Comparison of ENCODE assay signal across 14 mouse cellular contexts in the genomic region with DNA sequence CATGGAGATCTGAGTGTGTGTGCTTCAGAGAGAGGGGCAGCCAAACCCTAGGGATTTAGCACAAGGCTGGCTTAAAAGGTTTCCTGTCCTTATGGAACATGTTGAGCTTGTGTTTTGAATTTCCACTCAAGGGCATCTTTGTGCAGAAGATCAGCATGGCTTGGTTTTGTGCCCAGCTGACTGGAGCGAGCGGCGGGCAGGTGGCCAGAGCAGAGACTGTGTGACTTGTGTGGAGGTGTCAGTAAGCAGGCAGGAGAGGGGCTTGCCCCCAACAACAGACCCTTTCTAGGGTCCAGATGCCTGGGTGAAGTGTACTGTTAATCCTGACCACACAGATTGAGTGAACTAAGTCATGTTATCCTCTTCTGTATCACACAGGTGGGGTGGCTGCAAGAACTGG.
DNase-seq lines count a peak whose midpoint lies in the region; ATAC-seq and TF ChIP-seq lines count a peak whose summit lies in the region.
"Had no signal": no experiment of that assay in that cellular context is flagged by ENCODE, and none has a peak within 500 bp of the region (broad histone marks: within the 10 kb centered on the region; RNA-seq: fewer than 3 reads in every experiment).

No protein-coding gene starts in this region.

- H3K4me1 ChIP-seq in midbrain, postnatal 0 days (ENCODE audit: insufficient read depth, low read length): peaks cover 2% of the 10 kb centered on the region; the same call in 1 of the 2 replicates
- H3K4me1 ChIP-seq in midbrain, embryonic 11.5 days (ENCODE audit: control insufficient read depth, insufficient read depth, low read length): peaks cover 3% of the 10 kb centered on the region; the same call in 1 of the 2 replicates
- H3K4me1 ChIP-seq in embryonic facial prominence, embryonic 10.5 days: peaks cover 25% of the 10 kb centered on the region
- H3K4me1 ChIP-seq: limb, embryonic 13.5 days; midbrain, embryonic 15.5 days had no signal

- no peak overlapping the region for H3K27ac ChIP-seq in midbrain, postnatal 0 days (ENCODE audit: low read depth, low read length)
- H3K27ac ChIP-seq in midbrain, embryonic 11.5 days (ENCODE audit: low read depth, low read length): no peak overlapping the region
- 0 out of 2 replicates have a peak overlapping the region, but pooled peaks have one; percentile 30 for H3K27ac ChIP-seq in embryonic facial prominence, embryonic 10.5 days (replicated peaks)
- H3K27ac ChIP-seq: limb, embryonic 13.5 days; midbrain, embryonic 15.5 days had no signal

- peak; percentile 60 for DNase-seq in heart, adult 8-10 months (ENCODE audit: low spot score)
- DNase-seq in heart, postnatal 25 days (ENCODE audit: low spot score): no peak
- peak; percentile 56 for DNase-seq in midbrain, postnatal 0 days (ENCODE audit: low spot score)
- DNase-seq in midbrain, embryonic 11.5 days (ENCODE audit: low spot score, missing footprints): no peak
- DNase-seq in embryonic facial prominence, embryonic 10.5 days (ENCODE audit: low spot score): no peak
- no peak for DNase-seq in kidney, adult 11 months
- DNase-seq: gastrocnemius, postnatal 10 days; kidney, postnatal 25 days; thymus, postnatal 25 days had no signal

- H3K9me3 ChIP-seq in midbrain, postnatal 0 days (ENCODE audit: low read length): no peaks in the 10 kb centered on the region
- H3K9me3 ChIP-seq in midbrain, embryonic 11.5 days (ENCODE audit: control insufficient read depth, low read length): no peaks in the 10 kb centered on the region
- no peaks in the 10 kb centered on the region for H3K9me3 ChIP-seq in embryonic facial prominence, embryonic 10.5 days
- H3K9me3 ChIP-seq: limb, embryonic 13.5 days; midbrain, embryonic 15.5 days had no signal

- H3K9ac ChIP-seq in midbrain, postnatal 0 days (replicated peaks; ENCODE audit: low read length, poor library complexity, severe bottlenecking): no peak overlapping the region
- no peak overlapping the region for H3K9ac ChIP-seq in midbrain, embryonic 11.5 days (ENCODE audit: low read length)
- H3K9ac ChIP-seq: limb, embryonic 13.5 days; midbrain, embryonic 15.5 days had no signal

- no peaks in the 10 kb centered on the region for H3K36me3 ChIP-seq in midbrain, postnatal 0 days (ENCODE audit: insufficient read depth, low read length)
- no peaks in the 10 kb centered on the region for H3K36me3 ChIP-seq in midbrain, embryonic 11.5 days (ENCODE audit: control insufficient read depth, insufficient read depth, low read length)
- H3K36me3 ChIP-seq in embryonic facial prominence, embryonic 10.5 days (replicated peaks): no peaks in the 10 kb centered on the region
- H3K36me3 ChIP-seq: limb, embryonic 13.5 days; midbrain, embryonic 15.5 days had no signal

- no peak for ATAC-seq in midbrain, postnatal 0 days (ENCODE audit: low FRiP score)
- no peak for ATAC-seq in midbrain, embryonic 11.5 days (ENCODE audit: low FRiP score)
- ATAC-seq in cerebellum, adult (ENCODE audit: insufficient number of reproducible peaks, low FRiP score, low TSS enrichment): peak; percentile 77
- ATAC-seq in erythroblast, adult 5-6 weeks (replicated peaks; ENCODE audit: low FRiP score, poor library complexity, severe bottlenecking): no peak
- ATAC-seq: inflammation-experienced regulatory T-cells, adult 6 months; midbrain, embryonic 15.5 days had no signal

- no peaks in the 10 kb centered on the region for H3K27me3 ChIP-seq in midbrain, postnatal 0 days (ENCODE audit: insufficient read depth, low read length)
- no peaks in the 10 kb centered on the region for H3K27me3 ChIP-seq in midbrain, embryonic 11.5 days (ENCODE audit: control insufficient read depth, insufficient read depth, low read length)
- no peaks in the 10 kb centered on the region for H3K27me3 ChIP-seq in embryonic facial prominence, embryonic 10.5 days (replicated peaks; ENCODE audit: low read depth, poor library complexity, severe bottlenecking)
- H3K27me3 ChIP-seq: midbrain, embryonic 15.5 days had no signal

- H3K4me2 ChIP-seq in midbrain, postnatal 0 days (ENCODE audit: low read depth, low read length, poor library complexity, severe bottlenecking): no peak overlapping the region
- H3K4me2 ChIP-seq in midbrain, embryonic 11.5 days: no peak overlapping the region
- H3K4me2 ChIP-seq: limb, embryonic 13.5 days; midbrain, embryonic 15.5 days had no signal

- intact Hi-C loops in heart, postnatal 25 days (cut with DNase I): no loop called here

- 78% methylated on average over 3 of the region's 3 CpGs for WGBS in midbrain, postnatal 0 days
- WGBS in midbrain, embryonic 11.5 days: 97% methylated on average over 3 of the region's 3 CpGs
- 92% methylated on average over 3 of the region's 3 CpGs for WGBS in embryonic facial prominence, embryonic 10.5 days

- no peak for TF ChIP-seq CTCF in midbrain, postnatal 0 days (IDR thresholded peaks at IDR 0.05)

- H3K4me3 ChIP-seq in midbrain, postnatal 0 days (ENCODE audit: low read depth, low read length): no peak overlapping the region
- H3K4me3 ChIP-seq in midbrain, embryonic 11.5 days (ENCODE audit: low read depth, low read length): no peak overlapping the region
- no peak overlapping the region for H3K4me3 ChIP-seq in embryonic facial prominence, embryonic 10.5 days
- H3K4me3 ChIP-seq: limb, embryonic 13.5 days; midbrain, embryonic 15.5 days had no signal

Comparison
In these comparisons a context has a peak if more than half of its experiments do, and no peak if none do; other contexts are left out.
1. DNase-seq: peak in heart, adult 8-10 months (single experiment) and midbrain, postnatal 0 days (single experiment); none in heart, postnatal 25 days (single experiment), midbrain, embryonic 11.5 days (single experiment), embryonic facial prominence, embryonic 10.5 days (single experiment) and kidney, adult 11 months (single experiment).